Mouse (Mus musculus): Measurements from ENCODE around the gene Gmpr2. TPM values are rescaled to one million over a fixed set of nuclear protein-coding genes. Genes with fewer than 3 reads are reported as not detected.

Gmpr2 gene
- total RNA-seq, 2 experiments from 2014 or later, result 2.4 to 3.1 TPM

DNA sequence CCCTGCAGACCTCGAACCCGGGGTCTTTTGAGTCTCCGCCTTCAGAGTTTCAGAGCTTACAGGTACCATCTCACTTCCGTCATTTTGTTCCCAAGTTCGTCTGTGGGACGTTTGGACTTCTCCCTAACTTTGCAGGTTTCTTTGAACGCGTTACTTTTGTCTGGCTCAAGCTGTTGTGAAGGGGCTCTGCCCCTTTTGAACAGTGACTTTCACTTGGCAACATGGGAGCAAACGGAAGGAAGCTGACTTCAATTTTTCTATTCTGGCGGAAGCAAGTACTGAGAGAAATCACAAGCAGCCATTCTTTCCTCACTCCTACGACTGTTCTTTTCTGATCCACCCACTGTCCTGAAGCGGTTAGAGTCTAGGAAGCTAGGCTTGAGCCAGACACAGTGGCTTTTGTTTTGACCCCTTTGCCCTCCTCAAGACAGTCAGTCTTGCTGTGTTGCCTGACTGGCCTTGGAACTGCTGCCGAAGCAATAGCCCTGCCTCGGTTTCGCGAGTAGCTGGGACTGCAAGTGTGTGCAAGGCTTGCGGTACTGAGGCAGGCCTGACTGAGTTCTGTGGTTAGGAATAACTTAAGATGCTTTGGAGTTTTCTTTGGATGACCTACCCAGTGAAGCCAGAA lies 27.4 kb upstream of the Gmpr2 start:
- peak overlapping the region; percentile 94 for H3K4me3 ChIP-seq
- H3K27ac ChIP-seq, result peak overlapping the region; percentile 100
- intact Hi-C loops (cut with DNase I), result no loop called here
- DNase-seq, result no peak
- TF ChIP-seq CTCF (IDR thresholded peaks at IDR 0.05), result no peak

DNA sequence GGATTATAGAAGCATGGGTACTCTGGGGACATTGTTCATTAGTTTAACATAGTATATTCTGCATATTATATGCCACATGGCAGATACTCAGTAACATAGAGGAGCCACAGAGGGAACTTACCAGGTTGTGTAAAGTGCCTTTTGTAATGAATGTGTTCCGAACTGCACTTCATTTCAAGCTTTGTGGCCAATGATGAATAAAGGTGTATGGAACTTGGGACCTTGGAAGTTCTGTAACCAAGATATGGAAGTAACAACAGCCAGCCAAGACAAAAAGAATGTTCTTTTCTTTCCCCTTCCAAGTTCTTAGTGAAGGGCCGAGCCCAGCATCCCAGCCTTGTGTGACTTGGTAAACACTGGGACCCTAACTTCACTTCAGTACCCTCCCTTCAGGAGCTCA lies 21.9 kb upstream of the Gmpr2 start, which contains the start of gene Tssk4:
Gene Tssk4 (plus strand): TSS at position 301 of the 400 bp plus-strand sequence.
- DNase-seq, result no peak
- no peak within 1 kb of the TSS for H3K27ac ChIP-seq
- no peak within 1 kb of the TSS for H3K4me3 ChIP-seq
- intact Hi-C loops (cut with DNase I), result no loop called here
- no peak for TF ChIP-seq CTCF (IDR thresholded peaks at IDR 0.05)

DNA sequence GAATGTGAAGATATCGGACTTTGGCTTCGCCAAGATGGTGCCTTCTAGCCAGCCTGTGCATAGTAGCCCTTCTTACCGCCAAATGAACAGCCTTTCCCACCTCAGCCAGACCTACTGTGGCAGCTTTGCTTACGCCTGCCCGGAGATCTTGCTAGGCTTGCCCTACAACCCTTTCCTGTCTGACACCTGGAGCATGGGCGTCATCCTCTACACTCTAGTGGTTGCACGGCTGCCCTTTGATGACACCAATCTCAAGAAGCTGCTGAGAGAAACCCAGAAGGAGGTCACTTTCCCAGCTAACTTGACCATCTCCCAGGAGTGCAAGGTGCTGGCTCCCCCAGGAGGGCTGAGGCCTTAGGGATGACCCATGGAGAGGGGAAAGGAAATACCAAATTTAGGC lies 20.2 kb upstream of the Gmpr2 start:
- intact Hi-C loops (cut with DNase I), result no loop called here
- Histone ChIP-seq H3K27ac (no peak overlapping the region), H3K4me3 (no peak overlapping the region)
- no peak for DNase-seq
- no peak for TF ChIP-seq CTCF (IDR thresholded peaks at IDR 0.05)

DNA sequence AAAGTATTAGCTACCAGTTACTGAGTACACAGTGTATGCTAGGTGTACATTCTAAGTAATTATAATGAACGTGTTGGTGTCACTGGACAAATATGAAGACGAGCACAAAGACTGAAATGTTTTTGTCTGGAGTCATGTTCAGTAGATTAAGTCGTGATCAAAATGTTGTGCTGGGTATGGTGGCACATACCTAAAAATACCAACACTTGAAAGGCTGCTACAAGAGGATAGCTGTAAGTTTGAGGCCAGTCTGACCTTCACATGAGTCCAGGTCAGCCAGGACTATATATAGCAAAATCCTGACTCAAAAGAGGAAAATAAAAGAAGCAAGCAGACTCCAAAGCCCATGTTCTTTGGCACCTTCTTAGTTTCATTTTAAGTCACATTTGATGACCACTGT lies 14.8 kb upstream of the Gmpr2 start:
- intact Hi-C loops (cut with DNase I), result no loop called here
- no peak for DNase-seq
- peak overlapping the region; percentile 43; the same call in 1 of the 2 replicates for H3K27ac ChIP-seq
- H3K4me3 ChIP-seq, result no peak overlapping the region
- TF ChIP-seq CTCF (IDR thresholded peaks at IDR 0.05), result no peak

DNA sequence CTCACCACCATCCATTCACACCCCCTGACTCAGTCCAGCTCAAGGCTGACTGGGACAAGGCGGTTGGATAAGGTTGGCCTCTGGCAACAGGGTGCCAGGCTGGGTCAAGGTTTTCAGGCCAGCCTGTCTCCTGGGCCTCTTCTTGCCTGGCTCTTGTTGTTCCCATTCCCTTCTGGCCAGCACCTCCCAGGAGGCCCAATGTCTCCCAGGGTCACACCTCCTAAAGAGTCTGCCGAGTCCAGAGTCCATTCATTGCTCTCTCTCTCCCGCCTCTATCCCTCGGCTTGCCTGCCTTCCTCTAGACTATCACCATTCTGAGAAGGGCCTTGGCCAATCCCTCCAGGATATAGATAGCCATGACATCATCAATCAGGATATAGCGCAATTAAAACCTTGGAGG lies 13.7 kb upstream of the Gmpr2 start:
- no peak for DNase-seq
- Histone ChIP-seq H3K27ac (no peak overlapping the region; the same call in 1 of the 2 replicates), H3K4me3 (no peak overlapping the region)
- no peak for TF ChIP-seq CTCF (IDR thresholded peaks at IDR 0.05)
- intact Hi-C loops (cut with DNase I), result no loop called here

DNA sequence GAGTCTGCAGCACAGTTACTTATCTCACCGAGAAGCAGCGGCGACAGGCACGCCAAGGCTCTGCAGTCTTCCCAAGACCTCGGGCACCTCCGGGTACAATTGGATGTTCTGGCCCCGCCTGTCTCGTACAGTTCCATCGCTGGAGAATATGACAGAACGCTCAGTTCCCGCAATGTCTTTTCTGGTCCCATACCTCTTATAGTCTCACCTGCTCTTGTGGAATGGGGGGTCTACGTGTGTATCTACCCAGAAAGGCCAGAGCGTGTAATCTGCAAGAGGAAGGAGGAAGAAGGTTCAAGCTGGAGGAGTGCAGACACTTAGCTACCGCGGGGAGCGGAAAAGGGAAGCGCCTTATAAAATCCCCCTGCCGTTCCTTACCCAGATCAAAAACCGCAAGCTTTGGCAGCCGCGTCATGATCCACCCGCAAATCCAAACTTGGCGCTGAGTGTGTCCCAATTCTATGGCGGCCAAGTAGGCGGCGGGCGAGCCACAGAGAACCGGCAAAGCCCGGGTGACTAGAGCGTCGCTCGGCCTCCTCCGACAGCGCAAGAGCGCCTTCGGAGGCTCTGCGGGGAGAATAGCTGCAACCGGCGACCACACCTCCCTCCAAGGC lies 11.7 kb upstream of the Gmpr2 start, which contains the start of gene Mdp1:
Gene Mdp1 (minus strand): TSS at position 549 of the 614 bp plus-strand sequence.
- peak; percentile 70 for TF ChIP-seq CTCF (IDR thresholded peaks at IDR 0.05)
- Histone ChIP-seq H3K27ac (peak within 1 kb of the TSS; percentile 83), H3K4me3 (peak within 1 kb of the TSS; percentile 77)
- DNase-seq, result peak; percentile 87
- intact Hi-C loops (cut with DNase I), result no loop called here

DNA sequence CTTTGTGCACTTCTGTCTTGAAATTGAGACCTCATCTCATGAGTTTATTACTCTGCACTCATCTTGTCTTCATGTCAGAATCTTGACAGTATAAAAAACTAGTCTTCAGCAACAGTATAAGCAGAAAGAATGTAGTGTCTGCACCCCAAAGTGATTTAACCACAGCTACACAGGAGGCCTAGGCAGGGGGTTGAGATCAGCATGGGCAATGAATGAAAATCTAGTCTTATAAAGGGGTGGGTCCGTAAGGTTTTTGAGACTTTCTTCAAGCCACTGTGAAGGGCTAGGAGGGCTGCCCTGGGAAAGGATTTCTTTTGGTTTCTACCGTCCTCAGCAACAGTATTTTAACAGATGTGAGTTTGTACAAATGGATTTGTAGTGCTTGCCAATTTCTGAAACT lies 11.1 kb upstream of the Gmpr2 start:
- no peak for TF ChIP-seq CTCF (IDR thresholded peaks at IDR 0.05)
- H3K27ac ChIP-seq, result peak overlapping the region; percentile 83
- intact Hi-C loops (cut with DNase I), result no loop called here

DNA sequence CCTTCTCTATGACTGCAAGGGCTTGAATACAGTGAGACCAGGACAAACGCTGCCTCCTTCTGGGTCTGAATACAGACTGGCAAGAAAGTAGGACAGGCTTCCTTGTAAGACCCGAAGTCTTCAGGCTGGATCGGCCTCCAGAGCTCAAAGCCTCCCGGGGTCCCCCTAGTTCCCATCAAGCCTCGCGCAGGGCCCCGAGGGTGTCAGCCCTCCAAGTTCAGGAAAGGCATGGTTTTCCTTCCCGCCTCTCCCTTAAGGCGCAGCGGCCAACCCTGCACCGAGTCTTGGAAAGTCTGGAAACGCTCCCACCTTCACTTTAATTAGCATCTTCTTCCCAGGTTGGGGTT lies 282 bp upstream of the Gmpr2 start:
- H3K4me3 ChIP-seq, result peak overlapping the region; percentile 99
- DNase-seq, result no peak
- no peak for TF ChIP-seq CTCF (IDR thresholded peaks at IDR 0.05)
- peak overlapping the region; percentile 97 for H3K27ac ChIP-seq
- intact Hi-C loops (cut with DNase I), result loop anchor here (1.0 kb wide), 1 partner anchor 80 kb away; the partner anchor contains the start of genes Psme2 and Rnf31

More for the DNA sequence above, 11.1 kb upstream of the Gmpr2 start:
- no peak for DNase-seq
- peak overlapping the region; percentile 77 for H3K4me3 ChIP-seq

DNA sequence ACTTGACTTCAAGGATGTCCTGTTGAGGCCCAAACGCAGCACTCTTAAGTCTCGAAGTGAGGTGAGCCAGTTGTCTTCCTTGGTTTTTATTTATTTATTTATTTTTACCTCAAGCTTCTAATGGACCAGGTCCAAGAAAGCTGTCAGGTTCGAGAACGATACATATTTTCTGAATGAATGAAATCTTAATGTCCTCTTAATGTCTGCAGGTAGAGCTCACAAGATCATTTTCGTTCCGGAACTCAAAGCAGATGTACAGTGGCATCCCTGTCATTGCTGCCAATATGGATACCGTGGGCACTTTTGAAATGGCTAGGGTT lies 960 bp downstream of the Gmpr2 start:
- intact Hi-C loops (cut with DNase I), result no loop called here

DNA sequence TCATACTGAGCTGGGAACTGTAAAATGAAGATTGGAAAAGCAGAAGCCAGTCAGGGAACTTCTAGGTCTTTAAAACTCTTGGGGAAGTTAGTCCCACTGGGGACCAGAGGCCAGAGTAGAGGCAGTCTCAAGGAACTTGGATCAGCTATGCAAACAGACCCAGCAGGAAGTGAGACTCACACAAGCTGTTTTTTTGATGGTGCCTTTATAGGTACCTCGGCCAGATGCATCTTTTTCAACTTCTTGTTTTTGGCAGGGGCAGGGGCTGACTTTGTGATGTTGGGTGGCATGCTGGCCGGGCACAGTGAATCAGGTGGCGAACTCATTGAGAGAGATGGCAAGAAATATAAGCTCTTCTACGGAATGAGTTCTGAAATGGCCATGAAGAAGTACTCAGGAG lies 5.9 kb downstream of the Gmpr2 start:
- intact Hi-C loops (cut with DNase I), result no loop called here
- no peak overlapping the region for H3K4me3 ChIP-seq
- no peak for TF ChIP-seq CTCF (IDR thresholded peaks at IDR 0.05)
- DNase-seq, result no peak
- no peak overlapping the region for H3K27ac ChIP-seq

More for the DNA sequence above, 960 bp downstream of the Gmpr2 start:
- DNase-seq, result no peak
- Histone ChIP-seq H3K4me3 (peak overlapping the region; percentile 99), H3K27ac (peak overlapping the region; percentile 97)
- TF ChIP-seq CTCF (IDR thresholded peaks at IDR 0.05), result no peak

DNA sequence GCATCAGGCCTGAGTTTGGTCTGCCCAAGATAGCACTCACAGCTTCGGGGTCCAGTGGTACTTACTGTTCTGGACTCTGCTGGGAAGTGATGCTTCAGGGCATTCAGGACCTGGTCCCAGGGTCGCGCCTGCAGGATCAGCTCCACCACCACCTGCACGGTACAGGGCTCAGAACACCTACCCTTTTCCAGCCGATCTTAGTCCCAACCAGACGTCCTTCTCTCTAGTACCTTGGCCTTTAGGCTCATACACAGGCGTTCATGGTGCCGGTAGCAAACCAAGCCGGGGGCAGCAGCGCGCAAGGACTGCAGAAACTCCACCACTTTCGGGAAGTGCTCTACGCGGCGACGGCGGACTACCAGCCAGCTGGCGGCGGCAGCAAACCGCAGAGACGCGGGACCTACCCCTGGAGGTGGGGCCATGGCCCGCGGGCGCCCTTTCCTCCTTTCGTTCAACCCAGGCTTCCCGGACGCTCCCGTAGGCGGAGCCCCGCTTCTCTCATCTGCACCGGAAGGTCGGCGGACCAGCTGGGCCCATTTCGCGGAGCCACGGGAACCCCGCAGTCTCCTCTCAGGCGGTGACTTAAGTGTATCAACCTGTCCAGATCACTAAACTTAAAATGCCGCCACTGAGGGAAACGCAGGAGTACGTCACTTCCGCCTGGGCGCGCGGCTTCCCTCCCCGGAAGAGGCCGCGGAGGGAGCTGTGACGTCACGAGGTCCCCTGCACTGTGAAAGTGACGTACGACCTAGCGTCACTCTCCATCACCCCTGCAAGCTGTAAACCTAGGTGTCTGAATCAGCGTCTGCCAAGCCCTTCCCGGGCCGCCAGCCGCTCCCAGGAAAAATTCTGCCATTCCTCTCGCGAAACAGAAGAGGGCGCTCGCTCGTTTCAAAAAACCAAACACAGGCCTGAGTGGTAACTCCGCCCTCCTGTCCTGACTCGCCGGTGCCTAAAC lies 9.7 kb downstream of the Gmpr2 start, which contains the start of gene Tinf2:
Gene Tinf2 (minus strand): TSS at position 661 of the 958 bp plus-strand sequence.
- H3K4me3 ChIP-seq, result peak within 1 kb of the TSS; percentile 86
- intact Hi-C loops (cut with DNase I), result loop anchor here (1.0 to 5.0 kb wide), 2 partner anchors 41 to 62 kb away; partner anchors contain the start of gene Rabggta
- peak; percentile 94 for DNase-seq

DNA sequence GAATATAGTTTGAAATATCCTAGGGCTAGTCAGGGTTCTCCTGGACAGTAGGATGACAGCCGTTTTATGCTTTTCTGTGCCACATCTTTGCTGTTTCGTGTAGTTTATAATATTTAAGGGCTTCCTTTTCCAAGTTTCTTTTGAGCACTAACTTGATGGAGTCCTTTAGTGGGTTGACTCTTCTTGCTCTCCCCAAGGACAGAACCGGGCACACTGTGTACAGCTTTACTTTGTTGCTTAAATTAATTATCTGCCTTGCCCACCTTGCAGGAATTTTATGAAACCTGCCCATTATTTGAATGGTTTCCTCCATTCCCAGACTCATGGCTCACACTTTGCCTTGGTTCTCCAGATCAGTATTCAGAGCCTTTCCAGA lies 10.4 kb downstream of the Gmpr2 start:
- intact Hi-C loops (cut with DNase I), result loop anchor here (1.0 to 5.0 kb wide), 2 partner anchors 40 to 61 kb away; partner anchors contain the start of gene Rabggta
- Histone ChIP-seq H3K27ac (peak overlapping the region; percentile 88), H3K4me3 (peak overlapping the region; percentile 86)
- DNase-seq, result no peak
- TF ChIP-seq CTCF (IDR thresholded peaks at IDR 0.05), result no peak

More for the DNA sequence above, 9.7 kb downstream of the Gmpr2 start, which contains the start of gene Tinf2:
- H3K27ac ChIP-seq, result peak within 1 kb of the TSS; percentile 88
- TF ChIP-seq CTCF (IDR thresholded peaks at IDR 0.05), result peak; percentile 89

Data from gastrocnemius, adult 2 months (tissue).